Mouse (Mus musculus): ENCODE results near the gene Gm28036.

- TF ChIP-seq POLR2A (IDR thresholded peaks at IDR 0.05; ENCODE audit: insufficient read depth, low read length) (no peak), CTCF (IDR thresholded peaks at IDR 0.05; ENCODE audit: low read depth, low read length) (no peak), EP300 (IDR thresholded peaks at IDR 0.05; ENCODE audit: insufficient read depth, low read depth, low read length) (no peak)
Measured at GRCm38 (mm10) chr2:156065099-156066041, 61.5 kb downstream of the Gm28036 start, which contains the start of gene Spag4.

Data from ES-Bruce4 (cell line).